Mouse (Mus musculus): ENCODE results near the gene Setd5.

- TF ChIP-seq CTCF (IDR thresholded peaks at IDR 0.05; ENCODE audit: low read depth) = no peak
- TF ChIP-seq EP300 (optimal IDR thresholded peaks at IDR 0.05) = no peak
Observed at GRCm38 (mm10) chr6:113160106-113160505, 82.9 kb downstream of the Setd5 start.
